Mouse (Mus musculus) MEL (cell line): ENCODE results near the gene Cenpi. TPM values are rescaled to one million over a fixed set of nuclear protein-coding genes. Genes with fewer than 3 reads are reported as not detected.

ENCODE experiments used
- DNase-seq: peaks from one replicate; pipeline ENCODE4 v3.0.0; 2011; ENCODE audit warnings: low read depth, low spot score
- H3K27ac ChIP-seq: 2 replicates; pipeline ENCODE4 v1.5.1; 2012; ENCODE audit warnings: low read depth, mild to moderate bottlenecking, control low read depth, low read length, moderate library complexity; ENCODE audit not compliant: control insufficient read depth
- H3K27me3 ChIP-seq, 2 experiments: fragments of 150-350 bp in 1 of 2; sonication (generic) in 1 of 2; 2 replicates each; pipeline ENCODE4 v1.6.1; 2012; ENCODE audit warnings: low read length in 2 of 2, mild to moderate bottlenecking in 2 of 2, improper control_type of control experiment in 1 of 2, moderate library complexity in 1 of 2; ENCODE audit not compliant: insufficient read depth in 2 of 2, control insufficient read depth in 1 of 2
- H3K36me3 ChIP-seq, 2 experiments: 2 replicates each; pipeline ENCODE4 v1.6.1; 2012 to 2014; ENCODE audit warnings: low read length in 2 of 2, improper control_type of control experiment in 1 of 2, inconsistent platforms in 1 of 2, mild to moderate bottlenecking in 1 of 2; ENCODE audit not compliant: insufficient read depth in 2 of 2, control insufficient read depth in 1 of 2
- H3K4me1 ChIP-seq, 2 experiments: fragments of 150-350 bp in 1 of 2; sonication (generic) in 1 of 2; 2 replicates each; pipeline ENCODE4 v1.6.1; 2012; ENCODE audit warnings: low read length in 2 of 2, improper control_type of control experiment in 1 of 2, mild to moderate bottlenecking in 1 of 2; ENCODE audit not compliant: insufficient read depth in 2 of 2, control insufficient read depth in 1 of 2
- H3K4me3 ChIP-seq, 2 experiments: fragments of 150-350 bp in 1 of 2; sonication (generic) in 1 of 2; 2 replicates each; pipeline ENCODE4 v1.5.1; 2012; ENCODE audit warnings: low read depth in 2 of 2, low read length in 2 of 2, mild to moderate bottlenecking in 2 of 2, moderate library complexity in 2 of 2, control low read depth in 1 of 2, improper control_type of control experiment in 1 of 2; ENCODE audit not compliant: control insufficient read depth in 1 of 2, insufficient read depth in 1 of 2
- H3K79me2 ChIP-seq: 2 replicates; pipeline ENCODE4 v1.6.1; 2012; ENCODE audit warnings: mild to moderate bottlenecking, low read length, moderate library complexity; ENCODE audit not compliant: control insufficient read depth, poor library complexity, insufficient read depth
- H3K9ac ChIP-seq: 2 replicates; pipeline ENCODE4 v1.6.1; 2012; ENCODE audit warnings: low read depth, mild to moderate bottlenecking, control low read depth, low read length, moderate library complexity; ENCODE audit not compliant: control insufficient read depth, poor library complexity, severe bottlenecking
- H3K9me3 ChIP-seq: fragments of 150-350 bp; sonication (generic); replicated peaks from 2 replicates; pipeline ENCODE4 v1.6.1; 2012; ENCODE audit warnings: mild to moderate bottlenecking, low read length, improper control_type of control experiment, moderate library complexity; ENCODE audit not compliant: insufficient read depth
- CHD1 ChIP-seq: IDR thresholded peaks from 2 replicates; pipeline ENCODE4 v1.6.1; 2012; ENCODE audit warnings: low read depth, mild to moderate bottlenecking, inconsistent platforms, low read length, improper control_type of control experiment
- CHD2 ChIP-seq: IDR thresholded peaks from 2 replicates; pipeline ENCODE4 v1.6.1; 2011; ENCODE audit warnings: low read length, improper control_type of control experiment
- CTCF ChIP-seq, 3 experiments: IDR thresholded peaks in 2 of 3; conservative IDR thresholded peaks in 1 of 3; 2 replicates each; pipeline ENCODE4 v1.5.1; 2011 to 2012; ENCODE audit warnings: low read length in 3 of 3, low read depth in 2 of 3, mild to moderate bottlenecking in 2 of 3, improper control_type of control experiment in 1 of 3, inconsistent platforms in 1 of 3, mixed read lengths in 1 of 3, moderate library complexity in 1 of 3; ENCODE audit not compliant: control insufficient read depth in 1 of 3, insufficient read depth in 1 of 3, poor library complexity in 1 of 3, severe bottlenecking in 1 of 3
- ETS1 ChIP-seq: IDR thresholded peaks from 2 replicates; pipeline ENCODE4 v1.6.1; 2012; ENCODE audit warnings: low read depth, mild to moderate bottlenecking, inconsistent platforms, low read length, improper control_type of control experiment, moderate library complexity
- GABPA ChIP-seq: IDR thresholded peaks from 2 replicates; pipeline ENCODE4 v1.6.1; 2012; ENCODE audit warnings: low read depth, mild to moderate bottlenecking, inconsistent platforms, low read length, improper control_type of control experiment, moderate library complexity
- KAT2A ChIP-seq: conservative IDR thresholded peaks from 2 replicates; pipeline ENCODE4 v1.6.1; 2012; ENCODE audit warnings: low read depth, low read length, improper control_type of control experiment, inconsistent platforms
- MAX ChIP-seq: IDR thresholded peaks from 2 replicates; pipeline ENCODE4 v1.6.1; 2011; ENCODE audit warnings: low read length, improper control_type of control experiment
- MEF2A ChIP-seq: IDR thresholded peaks from 2 replicates; pipeline ENCODE4 v1.6.1; 2014; ENCODE audit warnings: low read depth, mild to moderate bottlenecking, inconsistent platforms, low read length, improper control_type of control experiment; ENCODE audit not compliant: poor library complexity, insufficient replicate concordance, severe bottlenecking; ENCODE audit errors: extremely low read depth
- MYB ChIP-seq: IDR thresholded peaks from 2 replicates; pipeline ENCODE4 v1.6.1; 2011; ENCODE audit warnings: mild to moderate bottlenecking, low read depth, low read length, improper control_type of control experiment
- NELFE ChIP-seq: IDR thresholded peaks from 2 replicates; pipeline ENCODE4 v1.6.1; 2011; ENCODE audit warnings: low read depth, low read length, improper control_type of control experiment
- POLR2A ChIP-seq, 2 experiments: IDR thresholded peaks; 2 replicates each; pipeline ENCODE4 v1.6.1; 2011 to 2012; ENCODE audit warnings: low read length in 2 of 2, mild to moderate bottlenecking in 2 of 2, control low read depth in 1 of 2, improper control_type of control experiment in 1 of 2, low read depth in 1 of 2, moderate library complexity in 1 of 2; ENCODE audit not compliant: control insufficient read depth in 1 of 2, insufficient read depth in 1 of 2, poor library complexity in 1 of 2
- POLR2AphosphoS5 ChIP-seq: IDR thresholded peaks from 2 replicates; pipeline ENCODE4 v1.6.1; 2012; ENCODE audit warnings: low read depth, borderline replicate concordance, mild to moderate bottlenecking, inconsistent platforms, low read length, moderate library complexity, mixed read lengths
- RAD21 ChIP-seq: IDR thresholded peaks from 2 replicates; pipeline ENCODE4 v1.6.1; 2011; ENCODE audit warnings: mild to moderate bottlenecking, low read depth, low read length, improper control_type of control experiment
- RCOR1 ChIP-seq: IDR thresholded peaks from 2 replicates; pipeline ENCODE4 v1.6.1; 2012; ENCODE audit warnings: low read depth, mild to moderate bottlenecking, inconsistent platforms, low read length, improper control_type of control experiment
- SIN3A ChIP-seq: IDR thresholded peaks from 2 replicates; pipeline ENCODE4 v1.6.1; 2012; ENCODE audit warnings: low read length, improper control_type of control experiment, inconsistent platforms
- SMC3 ChIP-seq: IDR thresholded peaks from 2 replicates; pipeline ENCODE4 v1.6.1; 2011; ENCODE audit warnings: low read depth, low read length, improper control_type of control experiment
- TAL1 ChIP-seq: IDR thresholded peaks from 2 replicates; pipeline ENCODE4 v1.6.1; 2012; ENCODE audit warnings: mild to moderate bottlenecking, inconsistent platforms, low read length, moderate library complexity, mixed read lengths
- TBP ChIP-seq: IDR thresholded peaks from 2 replicates; pipeline ENCODE4 v1.8.0; 2011; ENCODE audit warnings: low read depth, low read length, improper control_type of control experiment
- UBTF ChIP-seq: IDR thresholded peaks from 2 replicates; pipeline ENCODE4 v1.6.1; 2012; ENCODE audit warnings: low read depth, mild to moderate bottlenecking, inconsistent platforms, low read length, improper control_type of control experiment, moderate library complexity, borderline replicate concordance; ENCODE audit not compliant: insufficient read depth
- ZC3H11A ChIP-seq: IDR thresholded peaks from 2 replicates; pipeline ENCODE4 v1.6.1; 2012; ENCODE audit warnings: low read depth, mild to moderate bottlenecking, inconsistent platforms, low read length, improper control_type of control experiment
- polyA plus RNA-seq, 2 experiments: library from polyadenylated mRNA; stranded (reverse) in 1 of 2; unstranded in 1 of 2; fragments of >175 nt in 1 of 2; fragments of >200 nt in 1 of 2; gene quantifications; 2 replicates each; pipeline versions ENCODE4 v1.2.1 to v1.2.4; 2012; ENCODE audit warnings: low replicate concordance in 2 of 2, low read depth in 1 of 2; ENCODE audit not compliant: insufficient read length in 2 of 2, insufficient read depth in 1 of 2, missing spikeins in 1 of 2
- total RNA-seq: library from RNA; depleted of rRNA; stranded (reverse); fragments of 300-350 nt; gene quantifications from 2 replicates; pipeline ENCODE4 v1.2.3, GENCODE M21; 2012

Cenpi gene
- total and polyA plus RNA-seq, 3 experiments, result 50.8 to 56.3 TPM; not detected in 1

GRCm38 (mm10) chrX:134366547-134366946, 58.7 kb downstream of the Cenpi start:
- TF ChIP-seq TBP (no peak), CHD2 (no peak), GABPA (no peak), NELFE (no peak), MAX (no peak), MYB (no peak), CTCF (IDR thresholded peaks at IDR 0.05 in 2 of 3, conservative IDR thresholded peaks at IDR 0.05 in 1 of 3; ENCODE audit: control insufficient read depth in 1 of 3, insufficient read depth in 1 of 3, low read depth in 2 of 3, low read length in 3 of 3, poor library complexity in 1 of 3, severe bottlenecking in 1 of 3) (no peak), CHD1 (no peak), UBTF (no peak), POLR2A (IDR thresholded peaks at IDR 0.05; ENCODE audit: control insufficient read depth in 1 of 2, insufficient read depth in 1 of 2, low read depth in 1 of 2, low read length in 2 of 2, poor library complexity in 1 of 2) (no peak), ETS1 (no peak), TAL1 (no peak), POLR2AphosphoS5 (no peak), SIN3A (no peak), MEF2A (no peak), RCOR1 (no peak)
- Histone ChIP-seq H3K79me2 (no peaks in the 10 kb centered on the region), H3K9me3 (no peaks in the 10 kb centered on the region), H3K4me1 (no peaks in the 10 kb centered on the region), H3K36me3 (peaks cover 0 to 23% of the 10 kb centered on the region in 2 experiments; a peak in 2 of 4 replicates), H3K4me3 (no peak overlapping the region), H3K27ac (no peak overlapping the region), H3K9ac (no peak overlapping the region), H3K27me3 (no peaks in the 10 kb centered on the region)
- no peak for DNase-seq

- TF ChIP-seq ZC3H11A (peak; percentile 34), CTCF (IDR thresholded peaks at IDR 0.05 in 2 of 3, conservative IDR thresholded peaks at IDR 0.05 in 1 of 3; ENCODE audit: control insufficient read depth in 1 of 3, insufficient read depth in 1 of 3, low read depth in 2 of 3, low read length in 3 of 3, poor library complexity in 1 of 3, severe bottlenecking in 1 of 3) (peak in 2 of 3 experiments; percentile 72 to 83; a peak in 4 of 6 replicates), SMC3 (peak; percentile 65), MYB (no peak), KAT2A (no peak), RAD21 (peak; percentile 60)
- Histone ChIP-seq H3K9me3 (no peaks in the 10 kb centered on the region), H3K27me3 (no peaks in the 10 kb centered on the region), H3K4me1 (no peaks in the 10 kb centered on the region), H3K4me3 (no peak overlapping the region), H3K79me2 (no peaks in the 10 kb centered on the region), H3K27ac (no peak overlapping the region), H3K36me3 (no peaks in the 10 kb centered on the region), H3K9ac (no peak overlapping the region)
- peak; percentile 70 for DNase-seq
Observed at GRCm38 (mm10) chrX:134371279-134371678, 63.4 kb downstream of the Cenpi start.
